Mouse (Mus musculus): ENCODE results near the gene Gm28308. TPM values are rescaled to one million over a fixed set of nuclear protein-coding genes. Genes with fewer than 3 reads are reported as not detected.

The Gm28308 gene
- total and polyA plus RNA-seq, 2 experiments from 2014 or later = 2.2 TPM; not detected in 1

DNA sequence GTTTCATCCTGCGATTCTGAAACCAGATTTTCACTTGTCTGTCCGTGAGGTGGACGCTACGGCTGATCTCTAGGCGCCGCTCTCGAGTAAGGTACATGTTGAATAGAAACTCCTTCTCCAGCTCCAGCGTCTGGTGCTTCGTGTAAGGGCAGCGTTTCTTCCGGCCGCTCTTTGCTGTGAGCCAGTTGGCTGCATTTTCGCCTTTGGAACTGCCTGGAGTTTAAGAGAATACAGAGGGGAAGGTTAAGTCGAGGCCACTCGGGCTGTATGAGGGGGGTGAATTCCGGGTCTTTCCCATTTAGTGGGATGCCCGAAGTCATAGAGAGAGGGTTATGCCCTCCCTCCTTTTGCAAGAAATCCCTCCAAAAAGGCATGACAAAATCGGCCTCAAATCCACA lies 19.4 kb upstream of the Gm28308 start:
- no peak overlapping the region for H3K9ac ChIP-seq (replicated peaks; ENCODE audit: low read length)
- no peak overlapping the region for H3K4me3 ChIP-seq (ENCODE audit: low read length)
- 1% methylated on average over 18 of the region's 18 CpGs for WGBS
- no peak for ATAC-seq
- H3K36me3 ChIP-seq (ENCODE audit: insufficient read depth, low read length) = no peaks in the 10 kb centered on the region
- no peaks in the 10 kb centered on the region for H3K9me3 ChIP-seq (ENCODE audit: low read length)
- no peak overlapping the region for H3K4me2 ChIP-seq (ENCODE audit: low read depth, low read length)
- no peaks in the 10 kb centered on the region for H3K4me1 ChIP-seq (ENCODE audit: insufficient read depth, low read length)
- TF ChIP-seq CTCF (IDR thresholded peaks at IDR 0.05; ENCODE audit: low read depth) = no peak
- no peak overlapping the region for H3K27ac ChIP-seq
- H3K27me3 ChIP-seq (ENCODE audit: insufficient read depth, low read length) = peaks cover 94% of the 10 kb centered on the region
- no peak for DNase-seq (ENCODE audit: low spot score)

DNA sequence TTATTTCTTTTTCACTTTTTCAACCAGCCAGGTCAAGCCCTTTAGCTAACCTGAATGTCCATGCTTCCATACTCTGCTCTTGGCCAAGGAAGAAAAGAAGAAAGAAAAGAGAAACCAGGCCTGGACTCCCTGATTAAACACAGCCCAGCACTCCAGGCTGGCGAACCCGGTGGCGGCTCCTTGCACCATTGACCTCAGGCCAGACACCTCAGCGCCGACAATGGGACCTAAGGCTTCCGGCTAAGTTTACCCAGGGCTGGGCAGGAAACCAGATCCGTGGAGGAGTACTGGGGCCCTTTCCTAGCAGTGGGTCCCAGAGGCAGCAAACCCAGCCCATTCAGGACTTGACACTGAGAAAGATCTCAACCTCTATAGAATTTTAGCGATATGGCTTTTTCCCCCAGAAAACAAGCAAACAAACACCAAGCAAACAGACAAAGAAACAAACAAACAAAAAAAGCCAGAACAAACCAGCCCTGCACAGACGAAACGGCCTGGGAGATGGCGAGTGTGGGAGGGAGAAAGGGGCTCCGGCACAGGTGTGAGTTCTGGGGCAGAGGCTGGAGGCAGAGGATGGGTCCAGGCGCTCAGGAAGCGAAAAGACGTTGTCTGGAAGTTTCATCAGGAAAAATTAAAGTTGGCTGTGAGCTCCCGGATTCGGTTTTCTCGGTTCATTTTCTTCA lies 18.9 kb upstream of the Gm28308 start:
- Histone ChIP-seq H3K27me3 (ENCODE audit: insufficient read depth, low read length) (peaks cover 94% of the 10 kb centered on the region), H3K4me3 (ENCODE audit: low read length) (no peak overlapping the region), H3K9me3 (ENCODE audit: low read length) (no peaks in the 10 kb centered on the region), H3K9ac (replicated peaks; ENCODE audit: low read length) (no peak overlapping the region), H3K36me3 (ENCODE audit: insufficient read depth, low read length) (no peaks in the 10 kb centered on the region), H3K27ac (no peak overlapping the region), H3K4me2 (ENCODE audit: low read depth, low read length) (no peak overlapping the region), H3K4me1 (ENCODE audit: insufficient read depth, low read length) (no peaks in the 10 kb centered on the region)
- DNase-seq (ENCODE audit: low spot score) (no peak), ATAC-seq (no peak)
- 1% methylated on average over 18 of the region's 18 CpGs for WGBS
- no peak for TF ChIP-seq CTCF (IDR thresholded peaks at IDR 0.05; ENCODE audit: low read depth)

GRCm38 (mm10) chr6:52230516-52231165 lies 17.5 kb upstream of the Gm28308 start, which contains the start of gene Hoxa9:
Gene Hoxa9, minus strand, starts transcription at chr6:52231089.
- no peaks in the 10 kb centered on the region for H3K9me3 ChIP-seq (ENCODE audit: low read length)
- WGBS = under 1% methylated on average over 23 of the region's 36 CpGs
- no peak for TF ChIP-seq CTCF (IDR thresholded peaks at IDR 0.05; ENCODE audit: low read depth)
- H3K4me1 ChIP-seq (ENCODE audit: insufficient read depth, low read length) = no peaks in the 10 kb centered on the region
- H3K4me2 ChIP-seq (ENCODE audit: low read depth, low read length) = no peak within 1 kb of the TSS
- no peak within 1 kb of the TSS for H3K27ac ChIP-seq
- no peak within 1 kb of the TSS for H3K9ac ChIP-seq (replicated peaks; ENCODE audit: low read length)
- DNase-seq (ENCODE audit: low spot score) = no peak
- peaks cover 94% of the 10 kb centered on the region for H3K27me3 ChIP-seq (ENCODE audit: insufficient read depth, low read length)
- no peak within 1 kb of the TSS for H3K4me3 ChIP-seq (ENCODE audit: low read length)
- H3K36me3 ChIP-seq (ENCODE audit: insufficient read depth, low read length) = no peaks in the 10 kb centered on the region
- ATAC-seq = no peak

DNA sequence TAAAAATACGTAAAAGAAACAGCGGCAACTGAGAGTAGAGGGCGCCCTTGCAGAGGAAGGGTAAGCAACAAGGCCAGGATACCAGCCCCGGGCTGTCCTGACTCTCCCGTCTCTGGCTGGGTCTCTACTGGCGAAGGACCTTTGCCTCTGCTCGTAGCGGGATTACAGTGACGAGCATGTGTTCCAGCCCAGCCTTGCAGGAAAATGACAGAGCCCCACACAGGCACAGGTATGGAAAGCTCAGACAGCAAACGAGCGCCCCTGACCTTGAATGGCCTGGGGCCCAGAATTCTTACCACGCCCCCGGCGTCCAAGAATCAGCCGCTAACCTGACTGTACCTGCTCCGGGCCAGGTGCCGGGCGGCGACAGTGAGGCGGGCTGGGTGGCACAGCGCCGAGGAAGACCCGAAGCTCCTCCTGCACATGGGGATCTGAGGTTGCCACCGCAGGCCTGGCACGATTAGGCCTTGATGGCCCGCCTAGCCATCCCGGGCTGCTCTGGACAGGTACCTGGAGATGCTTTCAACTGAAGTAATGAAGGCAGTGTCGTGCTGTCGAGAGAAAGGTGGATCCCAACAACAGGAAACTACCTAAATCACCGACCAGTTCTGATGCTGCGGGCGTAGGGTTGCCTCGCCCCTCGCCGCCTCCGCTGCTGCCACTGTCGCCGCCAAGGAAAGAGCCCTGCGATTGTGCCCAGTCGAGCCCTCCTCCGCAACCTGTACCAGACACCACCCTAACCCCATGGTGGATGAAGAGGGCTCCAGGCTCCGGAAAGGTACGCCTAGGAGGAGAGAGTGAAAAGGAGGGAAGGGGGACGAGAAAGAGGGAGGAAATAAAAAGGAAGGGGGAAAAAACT lies 16.6 kb upstream of the Gm28308 start:
- WGBS = 1% methylated on average over 44 of the region's 44 CpGs
- TF ChIP-seq CTCF (IDR thresholded peaks at IDR 0.05; ENCODE audit: low read depth) = no peak; the same call in 1 of the 2 replicates
- Histone ChIP-seq H3K9me3 (ENCODE audit: low read length) (no peaks in the 10 kb centered on the region), H3K9ac (replicated peaks; ENCODE audit: low read length) (no peak overlapping the region), H3K4me3 (ENCODE audit: low read length) (no peak overlapping the region), H3K36me3 (ENCODE audit: insufficient read depth, low read length) (no peaks in the 10 kb centered on the region), H3K27me3 (ENCODE audit: insufficient read depth, low read length) (peaks cover 94% of the 10 kb centered on the region), H3K27ac (no peak overlapping the region), H3K4me2 (ENCODE audit: low read depth, low read length) (no peak overlapping the region), H3K4me1 (ENCODE audit: insufficient read depth, low read length) (no peaks in the 10 kb centered on the region)
- DNase-seq (ENCODE audit: low spot score) = no peak
- ATAC-seq = no peak

GRCm38 (mm10) chr6:52228475-52229465 lies 15.6 kb upstream of the Gm28308 start:
- ATAC-seq (no peak), DNase-seq (ENCODE audit: low spot score) (no peak)
- H3K4me1 ChIP-seq (ENCODE audit: insufficient read depth, low read length) = no peaks in the 10 kb centered on the region
- H3K4me3 ChIP-seq (ENCODE audit: low read length) = no peak overlapping the region
- no peak overlapping the region for H3K9ac ChIP-seq (replicated peaks; ENCODE audit: low read length)
- no peak overlapping the region for H3K27ac ChIP-seq
- no peaks in the 10 kb centered on the region for H3K36me3 ChIP-seq (ENCODE audit: insufficient read depth, low read length)
- WGBS = 2% methylated on average over 38 of the region's 38 CpGs
- no peaks in the 10 kb centered on the region for H3K9me3 ChIP-seq (ENCODE audit: low read length)
- H3K4me2 ChIP-seq (ENCODE audit: low read depth, low read length) = no peak overlapping the region
- no peak; the same call in 1 of the 2 replicates for TF ChIP-seq CTCF (IDR thresholded peaks at IDR 0.05; ENCODE audit: low read depth)
- peaks cover 94% of the 10 kb centered on the region for H3K27me3 ChIP-seq (ENCODE audit: insufficient read depth, low read length)
